Mouse (Mus musculus): ENCODE data around the gene Zfhx3. TPM values are rescaled to one million over a fixed set of nuclear protein-coding genes. Genes with fewer than 3 reads are reported as not detected.
A peak's percentile ranks its signal among the peaks of the same experiment; 100 is the strongest.

Gene Zfhx3
- total and polyA plus RNA-seq, 3 experiments = 0.23 to 2.5 TPM; not detected in 1

DNA sequence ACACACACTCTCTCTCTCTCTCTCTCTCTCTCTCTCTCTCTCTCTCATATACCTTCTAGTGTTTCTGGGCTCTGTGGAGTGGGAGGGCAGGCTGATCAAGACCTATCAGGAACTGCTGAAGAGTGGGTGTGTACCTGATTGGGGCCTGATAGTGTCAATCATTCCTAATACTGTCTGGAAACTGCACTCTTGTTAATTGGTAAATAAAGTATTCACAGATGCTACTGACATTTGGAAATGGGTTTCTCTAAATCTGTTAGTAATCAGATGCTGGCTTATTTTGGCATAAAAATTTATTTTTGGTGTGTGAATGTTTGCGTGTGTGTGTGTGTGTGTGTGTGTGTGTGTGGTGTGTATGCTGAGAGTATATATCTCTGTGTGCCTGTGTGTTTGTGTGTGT lies 35.8 kb downstream of the Zfhx3 start:
- Histone ChIP-seq H3K27ac (ENCODE audit: control insufficient read depth, low read depth, low read length) (no peak overlapping the region), H3K9me3 (replicated peaks; ENCODE audit: insufficient read depth, low read length) (no peaks in the 10 kb centered on the region), H3K27me3 (ENCODE audit: control insufficient read depth in 1 of 2, insufficient read depth in 2 of 2, low read length in 2 of 2) (no peaks in the 10 kb centered on the region), H3K36me3 (ENCODE audit: control insufficient read depth in 1 of 2, insufficient read depth in 2 of 2, low read length in 2 of 2) (no peaks in the 10 kb centered on the region), H3K4me1 (ENCODE audit: control insufficient read depth in 1 of 2, insufficient read depth in 2 of 2, low read length in 2 of 2) (no peaks in the 10 kb centered on the region), H3K79me2 (ENCODE audit: control insufficient read depth, insufficient read depth, low read length, poor library complexity) (no peaks in the 10 kb centered on the region), H3K4me3 (ENCODE audit: control insufficient read depth in 1 of 2, insufficient read depth in 1 of 2, low read depth in 2 of 2, low read length in 2 of 2) (no peak overlapping the region), H3K9ac (ENCODE audit: control insufficient read depth, low read depth, low read length, poor library complexity, severe bottlenecking) (no peak overlapping the region)
- TF ChIP-seq ZC3H11A (IDR thresholded peaks at IDR 0.05; ENCODE audit: low read depth, low read length) = no peak
- peak; percentile 25 for DNase-seq (ENCODE audit: low read depth, low spot score)

- H3K4me3 ChIP-seq (ENCODE audit: control insufficient read depth in 1 of 2, insufficient read depth in 1 of 2, low read depth in 2 of 2, low read length in 2 of 2) = no peak overlapping the region
- TF ChIP-seq ETS1 (IDR thresholded peaks at IDR 0.05; ENCODE audit: low read depth, low read length) (0 out of 2 replicates have a peak, but pooled peaks have one; percentile 10), NRF1 (IDR thresholded peaks at IDR 0.05; ENCODE audit: insufficient read depth, low read depth, low read length, poor library complexity, severe bottlenecking) (no peak), EP300 (IDR thresholded peaks at IDR 0.05; ENCODE audit: low read depth in 1 of 2, low read length in 2 of 2) (peak; percentile 16 to 22; a peak in 1 of 4 replicates)
- H3K9me3 ChIP-seq (replicated peaks; ENCODE audit: insufficient read depth, low read length) = no peaks in the 10 kb centered on the region
- H3K9ac ChIP-seq (ENCODE audit: control insufficient read depth, low read depth, low read length, poor library complexity, severe bottlenecking) = no peak overlapping the region
- DNase-seq (ENCODE audit: low read depth, low spot score) = peak; percentile 68
- H3K79me2 ChIP-seq (ENCODE audit: control insufficient read depth, insufficient read depth, low read length, poor library complexity) = no peaks in the 10 kb centered on the region
- H3K27ac ChIP-seq (ENCODE audit: control insufficient read depth, low read depth, low read length) = no peak overlapping the region
- H3K36me3 ChIP-seq (ENCODE audit: control insufficient read depth in 1 of 2, insufficient read depth in 2 of 2, low read length in 2 of 2) = no peaks in the 10 kb centered on the region
- no peaks in the 10 kb centered on the region for H3K27me3 ChIP-seq (ENCODE audit: control insufficient read depth in 1 of 2, insufficient read depth in 2 of 2, low read length in 2 of 2)
- no peaks in the 10 kb centered on the region for H3K4me1 ChIP-seq (ENCODE audit: control insufficient read depth in 1 of 2, insufficient read depth in 2 of 2, low read length in 2 of 2)
Observed at GRCm38 (mm10) chr8:107980618-107981017, 38.2 kb downstream of the Zfhx3 start.

GRCm38 (mm10) chr8:107986629-107987028 lies 44.2 kb downstream of the Zfhx3 start:
- no peak for DNase-seq (ENCODE audit: low read depth, low spot score)
- no peak for TF ChIP-seq MAX (IDR thresholded peaks at IDR 0.05; ENCODE audit: low read length)
- no peak for TF ChIP-seq CTCF (IDR thresholded peaks at IDR 0.05 in 2 of 3, conservative IDR thresholded peaks at IDR 0.05 in 1 of 3; ENCODE audit: control insufficient read depth in 1 of 3, insufficient read depth in 1 of 3, low read depth in 2 of 3, low read length in 3 of 3, poor library complexity in 1 of 3, severe bottlenecking in 1 of 3)
- no peak for TF ChIP-seq ZKSCAN1 (IDR thresholded peaks at IDR 0.05; ENCODE audit: low read depth, low read length)
- no peak for TF ChIP-seq USF1 (IDR thresholded peaks at IDR 0.05; ENCODE audit: low read depth, low read length)
- no peak for TF ChIP-seq POLR2A (IDR thresholded peaks at IDR 0.05; ENCODE audit: control insufficient read depth in 1 of 2, insufficient read depth in 1 of 2, low read depth in 1 of 2, low read length in 2 of 2, poor library complexity in 1 of 2)
- no peaks in the 10 kb centered on the region for H3K4me1 ChIP-seq (ENCODE audit: control insufficient read depth in 1 of 2, insufficient read depth in 2 of 2, low read length in 2 of 2)
- no peak overlapping the region for H3K4me3 ChIP-seq (ENCODE audit: control insufficient read depth in 1 of 2, insufficient read depth in 1 of 2, low read depth in 2 of 2, low read length in 2 of 2)
- H3K9ac ChIP-seq (ENCODE audit: control insufficient read depth, low read depth, low read length, poor library complexity, severe bottlenecking) = no peak overlapping the region
- H3K9me3 ChIP-seq (replicated peaks; ENCODE audit: insufficient read depth, low read length) = no peaks in the 10 kb centered on the region
- no peak overlapping the region for H3K27ac ChIP-seq (ENCODE audit: control insufficient read depth, low read depth, low read length)
- H3K79me2 ChIP-seq (ENCODE audit: control insufficient read depth, insufficient read depth, low read length, poor library complexity) = no peaks in the 10 kb centered on the region
- H3K36me3 ChIP-seq (ENCODE audit: control insufficient read depth in 1 of 2, insufficient read depth in 2 of 2, low read length in 2 of 2) = no peaks in the 10 kb centered on the region
- no peaks in the 10 kb centered on the region for H3K27me3 ChIP-seq (ENCODE audit: control insufficient read depth in 1 of 2, insufficient read depth in 2 of 2, low read length in 2 of 2)

DNA sequence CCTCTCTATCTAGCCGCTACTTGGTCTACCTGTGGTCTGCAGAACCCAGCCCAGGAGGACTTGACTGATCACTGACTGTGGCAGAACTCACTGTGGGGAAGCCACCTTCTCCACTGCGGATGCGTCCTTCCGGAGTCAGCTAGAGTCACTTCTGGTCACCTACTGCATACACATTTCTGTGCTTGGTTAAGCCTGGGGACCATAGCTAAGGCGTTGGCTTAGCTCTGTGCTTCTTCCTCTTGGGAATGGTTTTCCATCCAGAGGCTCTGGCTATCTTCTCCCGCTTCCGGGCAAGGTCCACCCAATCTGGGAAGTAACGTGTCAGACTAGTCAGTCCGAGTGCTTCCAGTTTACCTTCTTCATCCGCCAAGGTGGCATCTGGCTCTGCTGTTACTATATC lies 56.4 kb downstream of the Zfhx3 start:
- H3K79me2 ChIP-seq (ENCODE audit: control insufficient read depth, insufficient read depth, low read length, poor library complexity) = no peaks in the 10 kb centered on the region
- H3K9me3 ChIP-seq (replicated peaks; ENCODE audit: insufficient read depth, low read length) = no peaks in the 10 kb centered on the region
- DNase-seq (ENCODE audit: low read depth, low spot score) = no peak
- H3K4me1 ChIP-seq (ENCODE audit: control insufficient read depth in 1 of 2, insufficient read depth in 2 of 2, low read length in 2 of 2) = no peaks in the 10 kb centered on the region
- H3K36me3 ChIP-seq (ENCODE audit: control insufficient read depth in 1 of 2, insufficient read depth in 2 of 2, low read length in 2 of 2) = no peaks in the 10 kb centered on the region
- no peak overlapping the region for H3K4me3 ChIP-seq (ENCODE audit: control insufficient read depth in 1 of 2, insufficient read depth in 1 of 2, low read depth in 2 of 2, low read length in 2 of 2)
- H3K9ac ChIP-seq (ENCODE audit: control insufficient read depth, low read depth, low read length, poor library complexity, severe bottlenecking) = no peak overlapping the region
- H3K27me3 ChIP-seq (ENCODE audit: control insufficient read depth in 1 of 2, insufficient read depth in 2 of 2, low read length in 2 of 2) = no peaks in the 10 kb centered on the region
- H3K27ac ChIP-seq (ENCODE audit: control insufficient read depth, low read depth, low read length) = no peak overlapping the region
- TF ChIP-seq MYC (IDR thresholded peaks at IDR 0.05; ENCODE audit: low read depth, low read length) = no peak
- no peak for TF ChIP-seq BHLHE40 (IDR thresholded peaks at IDR 0.05; ENCODE audit: borderline replicate concordance, low read depth, low read length)
- no peak for TF ChIP-seq ETS1 (IDR thresholded peaks at IDR 0.05; ENCODE audit: low read depth, low read length)
- no peak for TF ChIP-seq TAL1 (IDR thresholded peaks at IDR 0.05; ENCODE audit: low read length)
- TF ChIP-seq USF1 (IDR thresholded peaks at IDR 0.05; ENCODE audit: low read depth, low read length) = no peak
- TF ChIP-seq ZNF384 (IDR thresholded peaks at IDR 0.05; ENCODE audit: low read depth, low read length) = no peak
- TF ChIP-seq RCOR1 (IDR thresholded peaks at IDR 0.05; ENCODE audit: low read depth, low read length) = no peak
- TF ChIP-seq EP300 (IDR thresholded peaks at IDR 0.05; ENCODE audit: low read depth in 1 of 2, low read length in 2 of 2) = no peak
- TF ChIP-seq NELFE (IDR thresholded peaks at IDR 0.05; ENCODE audit: low read depth, low read length) = no peak
- TF ChIP-seq ZC3H11A (IDR thresholded peaks at IDR 0.05; ENCODE audit: low read depth, low read length) = no peak
- TF ChIP-seq SIN3A (IDR thresholded peaks at IDR 0.05; ENCODE audit: low read length) = no peak
- no peak for TF ChIP-seq POLR2AphosphoS2 (IDR thresholded peaks at IDR 0.05; ENCODE audit: low read length)
- TF ChIP-seq ZMIZ1 (IDR thresholded peaks at IDR 0.05; ENCODE audit: low read depth, low read length) = no peak
- no peak for TF ChIP-seq POLR2AphosphoS5 (IDR thresholded peaks at IDR 0.05; ENCODE audit: borderline replicate concordance, low read depth, low read length)
- TF ChIP-seq CHD2 (IDR thresholded peaks at IDR 0.05; ENCODE audit: low read length) = no peak
- no peak for TF ChIP-seq NRF1 (IDR thresholded peaks at IDR 0.05; ENCODE audit: insufficient read depth, low read depth, low read length, poor library complexity, severe bottlenecking)
- no peak for TF ChIP-seq MAZ (IDR thresholded peaks at IDR 0.05; ENCODE audit: low read depth, low read length)

Data from MEL (cell line).